Mouse (Mus musculus): Measurements from ENCODE around the gene Sema5a. TPM values are rescaled to one million over a fixed set of nuclear protein-coding genes. Genes with fewer than 3 reads are reported as not detected.
A peak's percentile ranks its signal among the peaks of the same experiment; 100 is the strongest.

The Sema5a gene
- polyA plus RNA-seq, 1 experiment from 2014 or later: 8.7 TPM

GRCm38 (mm10) chr15:32322455-32323220 is 78.0 kb downstream of the Sema5a start:
- Histone ChIP-seq H3K36me3 (replicated peaks) (no peaks in the 10 kb centered on the region), H3K9ac (no peak overlapping the region), H3K4me1 (no peaks in the 10 kb centered on the region), H3K27ac (no peak overlapping the region), H3K27me3 (replicated peaks) (no peaks in the 10 kb centered on the region), H3K4me2 (no peak overlapping the region), H3K4me3 (no peak overlapping the region), H3K9me3 (no peaks in the 10 kb centered on the region)
- WGBS: 93% methylated on average over 5 of the region's 5 CpGs
- no peak for ATAC-seq (replicated peaks)

GRCm38 (mm10) chr15:32323224-32323623 is 78.6 kb downstream of the Sema5a start:
- no peak overlapping the region for H3K9ac ChIP-seq
- no peaks in the 10 kb centered on the region for H3K4me1 ChIP-seq
- no peaks in the 10 kb centered on the region for H3K27me3 ChIP-seq (replicated peaks)
- no peak overlapping the region for H3K27ac ChIP-seq
- 98% methylated on average over 4 of the region's 4 CpGs for WGBS
- ATAC-seq (replicated peaks): no peak
- no peaks in the 10 kb centered on the region for H3K9me3 ChIP-seq
- no peak overlapping the region for H3K4me3 ChIP-seq
- H3K36me3 ChIP-seq (replicated peaks): no peaks in the 10 kb centered on the region
- H3K4me2 ChIP-seq: no peak overlapping the region

GRCm38 (mm10) chr15:32324105-32324504 is 79.5 kb downstream of the Sema5a start:
- 79% methylated on average over 7 of the region's 7 CpGs for WGBS
- H3K9me3 ChIP-seq: no peaks in the 10 kb centered on the region
- no peaks in the 10 kb centered on the region for H3K36me3 ChIP-seq (replicated peaks)
- H3K27me3 ChIP-seq (replicated peaks): no peaks in the 10 kb centered on the region
- no peak overlapping the region for H3K27ac ChIP-seq
- H3K9ac ChIP-seq: no peak overlapping the region
- no peaks in the 10 kb centered on the region; the same call in 1 of the 2 replicates for H3K4me1 ChIP-seq
- no peak overlapping the region for H3K4me2 ChIP-seq
- no peak overlapping the region for H3K4me3 ChIP-seq
- no peak for ATAC-seq (replicated peaks)

- Histone ChIP-seq H3K4me2 (no peak overlapping the region), H3K27me3 (replicated peaks) (no peaks in the 10 kb centered on the region), H3K9ac (no peak overlapping the region), H3K9me3 (no peaks in the 10 kb centered on the region), H3K4me3 (no peak overlapping the region), H3K27ac (no peak overlapping the region), H3K4me1 (peaks cover 12% of the 10 kb centered on the region), H3K36me3 (replicated peaks) (no peaks in the 10 kb centered on the region)
- 60% methylated on average over 4 of the region's 4 CpGs for WGBS
- no peak for ATAC-seq (replicated peaks)
These were observed 83.9 kb downstream of the Sema5a start for GRCm38 (mm10) chr15:32328370-32329004.

GRCm38 (mm10) chr15:32329670-32330330 is 85.2 kb downstream of the Sema5a start:
- Histone ChIP-seq H3K27ac (peak overlapping the region; percentile 6; the same call in 1 of the 2 replicates), H3K4me3 (no peak overlapping the region), H3K36me3 (replicated peaks) (no peaks in the 10 kb centered on the region), H3K4me2 (no peak overlapping the region), H3K4me1 (peaks cover 12% of the 10 kb centered on the region), H3K9ac (no peak overlapping the region), H3K9me3 (no peaks in the 10 kb centered on the region), H3K27me3 (replicated peaks) (no peaks in the 10 kb centered on the region)
- WGBS: 76% methylated on average over 10 of the region's 10 CpGs
- no peak; the same call in 1 of the 2 replicates for ATAC-seq (replicated peaks)

- no peak overlapping the region for H3K4me2 ChIP-seq
- ATAC-seq (replicated peaks): peak; percentile 57
- H3K9me3 ChIP-seq: no peaks in the 10 kb centered on the region
- H3K36me3 ChIP-seq (replicated peaks): no peaks in the 10 kb centered on the region
- no peak overlapping the region for H3K27ac ChIP-seq
- 44% methylated on average over 8 of the region's 8 CpGs for WGBS
- no peaks in the 10 kb centered on the region for H3K27me3 ChIP-seq (replicated peaks)
- no peak overlapping the region for H3K4me3 ChIP-seq
- no peak overlapping the region for H3K9ac ChIP-seq
- H3K4me1 ChIP-seq: peaks cover 12% of the 10 kb centered on the region
These were observed 85.8 kb downstream of the Sema5a start for GRCm38 (mm10) chr15:32330427-32330826.

GRCm38 (mm10) chr15:32331037-32331436 is 86.4 kb downstream of the Sema5a start:
- H3K36me3 ChIP-seq (replicated peaks): no peaks in the 10 kb centered on the region
- no peak overlapping the region for H3K4me3 ChIP-seq
- H3K9me3 ChIP-seq: no peaks in the 10 kb centered on the region
- ATAC-seq (replicated peaks): peak; percentile 53; the same call in 1 of the 2 replicates
- H3K27me3 ChIP-seq (replicated peaks): no peaks in the 10 kb centered on the region
- H3K9ac ChIP-seq: no peak overlapping the region
- WGBS: 24% methylated on average over 2 of the region's 2 CpGs
- H3K27ac ChIP-seq: no peak overlapping the region
- no peak overlapping the region for H3K4me2 ChIP-seq
- H3K4me1 ChIP-seq: peaks cover 12% of the 10 kb centered on the region

GRCm38 (mm10) chr15:32333456-32333855 is 88.8 kb downstream of the Sema5a start:
- 85% methylated on average over 2 of the region's 2 CpGs for WGBS
- ATAC-seq (replicated peaks): no peak
- no peak overlapping the region for H3K27ac ChIP-seq
- no peaks in the 10 kb centered on the region for H3K27me3 ChIP-seq (replicated peaks)
- H3K4me2 ChIP-seq: no peak overlapping the region
- H3K36me3 ChIP-seq (replicated peaks): no peaks in the 10 kb centered on the region
- H3K9me3 ChIP-seq: no peaks in the 10 kb centered on the region
- no peak overlapping the region for H3K9ac ChIP-seq
- no peak overlapping the region for H3K4me3 ChIP-seq
- H3K4me1 ChIP-seq: peaks cover 12% of the 10 kb centered on the region

GRCm38 (mm10) chr15:32337810-32338209 is 93.2 kb downstream of the Sema5a start:
- Histone ChIP-seq H3K4me2 (no peak overlapping the region), H3K9me3 (no peaks in the 10 kb centered on the region), H3K36me3 (replicated peaks) (no peaks in the 10 kb centered on the region), H3K4me3 (no peak overlapping the region), H3K27ac (no peak overlapping the region), H3K27me3 (replicated peaks) (no peaks in the 10 kb centered on the region), H3K9ac (no peak overlapping the region), H3K4me1 (no peaks in the 10 kb centered on the region)
- WGBS: 96% methylated on average over 3 of the region's 3 CpGs
- ATAC-seq (replicated peaks): no peak

- no peak overlapping the region for H3K4me3 ChIP-seq
- no peak for ATAC-seq (replicated peaks)
- H3K27me3 ChIP-seq (replicated peaks): no peaks in the 10 kb centered on the region
- no peak overlapping the region for H3K9ac ChIP-seq
- no peaks in the 10 kb centered on the region for H3K4me1 ChIP-seq
- H3K36me3 ChIP-seq (replicated peaks): no peaks in the 10 kb centered on the region
- H3K4me2 ChIP-seq: no peak overlapping the region
- no peaks in the 10 kb centered on the region for H3K9me3 ChIP-seq
- H3K27ac ChIP-seq: no peak overlapping the region
- 50% methylated on average over 3 of the region's 3 CpGs for WGBS
These were observed 94.2 kb downstream of the Sema5a start for GRCm38 (mm10) chr15:32338721-32339290.

GRCm38 (mm10) chr15:32339426-32339825 is 94.8 kb downstream of the Sema5a start:
- H3K9me3 ChIP-seq: no peaks in the 10 kb centered on the region
- no peaks in the 10 kb centered on the region for H3K4me1 ChIP-seq
- ATAC-seq (replicated peaks): no peak
- H3K4me2 ChIP-seq: no peak overlapping the region
- no peaks in the 10 kb centered on the region for H3K27me3 ChIP-seq (replicated peaks)
- H3K4me3 ChIP-seq: no peak overlapping the region
- WGBS: 53% methylated on average over 5 of the region's 5 CpGs
- H3K9ac ChIP-seq: no peak overlapping the region
- H3K27ac ChIP-seq: no peak overlapping the region
- no peaks in the 10 kb centered on the region for H3K36me3 ChIP-seq (replicated peaks)

- no peaks in the 10 kb centered on the region for H3K4me1 ChIP-seq
- H3K9ac ChIP-seq: no peak overlapping the region
- H3K36me3 ChIP-seq (replicated peaks): no peaks in the 10 kb centered on the region
- 62% methylated on average over 2 of the region's 2 CpGs for WGBS
- H3K27ac ChIP-seq: no peak overlapping the region
- no peaks in the 10 kb centered on the region for H3K9me3 ChIP-seq
- no peak overlapping the region for H3K4me2 ChIP-seq
- no peak overlapping the region for H3K4me3 ChIP-seq
- ATAC-seq (replicated peaks): no peak
- no peaks in the 10 kb centered on the region for H3K27me3 ChIP-seq (replicated peaks)
These were observed 96.8 kb downstream of the Sema5a start for GRCm38 (mm10) chr15:32341423-32341822.

Measured in midbrain, embryonic 15.5 days (tissue).